Mouse (Mus musculus): ENCODE results near the gene Gcgr. TPM values are rescaled to one million over a fixed set of nuclear protein-coding genes. Genes with fewer than 3 reads are reported as not detected.
"Not testable (repeated sequence)": the region's sequence is repeated elsewhere in the genome, so short reads cannot be mapped to it uniquely, and the experiment has no call there.

Gene Gcgr
- polyA plus RNA-seq, 2 experiments from 2014 or later: not detected

DNA sequence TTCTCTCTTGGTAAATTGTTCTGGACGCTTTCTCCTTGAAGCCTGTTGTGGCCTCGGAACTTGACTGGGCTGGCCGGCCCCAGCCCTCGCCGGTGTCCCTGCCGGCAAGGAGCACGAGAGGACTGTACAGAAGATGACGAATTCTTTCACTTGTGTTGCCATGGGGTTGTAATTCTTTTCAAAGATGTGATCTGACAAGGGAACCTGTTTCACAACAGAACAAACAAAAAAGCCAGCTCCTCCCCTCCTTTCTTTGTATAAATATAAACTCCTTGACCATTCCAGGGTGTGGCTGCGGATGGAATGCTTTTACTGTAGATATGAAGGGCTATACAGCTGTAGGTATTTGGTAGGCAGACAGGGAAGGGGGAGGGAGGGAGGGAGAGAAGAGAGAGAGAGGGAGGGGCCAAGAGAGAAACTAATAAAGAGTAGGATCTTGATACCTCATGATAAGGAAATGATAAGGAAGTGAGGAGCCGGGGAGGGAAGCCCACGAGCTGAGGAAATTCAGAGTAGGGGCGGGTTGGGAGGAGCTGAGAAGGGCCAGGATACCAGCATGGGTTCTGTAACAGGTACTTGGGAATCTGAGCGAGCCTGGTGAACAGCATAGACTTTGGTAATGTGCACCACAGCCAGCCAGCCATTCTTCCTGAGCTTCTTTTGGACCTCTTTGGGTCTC is 22.7 kb upstream of the Gcgr start:
- ATAC-seq: no peak

GRCm38 (mm10) chr11:120508290-120508870 is 22.1 kb upstream of the Gcgr start:
- no peak for ATAC-seq

GRCm38 (mm10) chr11:120509940-120510339 is 20.6 kb upstream of the Gcgr start:
- ATAC-seq: no peak

GRCm38 (mm10) chr11:120510375-120511030 is 20.0 kb upstream of the Gcgr start:
- ATAC-seq: peak; percentile 40

DNA sequence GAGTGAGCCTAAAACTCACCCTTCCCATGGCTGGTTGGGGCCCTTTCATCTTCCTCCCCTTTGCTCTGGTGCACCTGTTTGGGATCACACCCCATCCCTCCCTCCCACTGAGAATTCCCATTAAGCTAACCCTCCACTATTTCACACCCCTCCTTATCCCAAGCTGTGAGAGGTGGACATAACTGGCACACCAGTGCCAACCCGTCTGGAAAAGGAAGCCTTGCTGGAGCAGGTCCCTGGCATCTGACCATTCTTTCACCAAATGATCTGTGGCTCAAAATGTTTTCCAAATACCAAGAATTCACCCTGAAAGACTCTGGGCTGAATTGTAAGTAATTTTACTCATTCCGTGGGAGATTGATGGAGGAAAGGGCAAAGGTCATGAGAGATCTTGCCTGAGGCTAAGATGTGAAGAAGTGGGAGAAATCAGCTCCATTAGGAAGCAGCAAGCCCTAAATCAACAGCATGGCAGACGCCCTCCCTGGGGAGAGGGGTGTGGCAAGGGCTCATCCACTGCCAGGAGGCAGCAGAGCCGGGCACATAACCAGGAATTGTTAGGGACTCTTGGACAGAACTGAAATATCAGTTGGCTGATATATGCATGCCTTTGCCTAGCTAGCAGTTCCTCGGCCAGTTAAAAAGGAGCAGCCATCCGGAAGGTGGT is 17.6 kb upstream of the Gcgr start:
- no peak for ATAC-seq

DNA sequence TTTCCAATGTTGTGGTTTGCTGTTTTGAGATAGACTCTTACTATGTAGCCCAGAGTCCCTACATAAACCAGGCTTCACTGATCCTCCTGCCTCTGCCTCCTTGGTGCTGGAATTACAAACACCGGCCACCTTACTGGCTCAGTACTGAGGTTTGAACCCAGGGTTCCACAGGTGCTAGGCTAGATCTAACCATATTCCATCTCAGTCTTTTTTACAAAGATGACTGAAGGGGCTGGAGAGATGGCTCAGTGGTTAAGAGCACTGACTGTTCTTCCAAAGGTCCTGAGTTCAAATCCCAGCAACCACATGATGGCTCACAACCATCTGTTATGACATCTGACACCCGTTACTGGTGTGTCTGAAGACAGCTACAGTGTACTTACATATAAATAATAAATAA is 16.2 kb upstream of the Gcgr start:
- not testable (repeated sequence) for ATAC-seq

GRCm38 (mm10) chr11:120515611-120516010 is 14.9 kb upstream of the Gcgr start:
- ATAC-seq: peak; percentile 54

- ATAC-seq: no peak
Observed at GRCm38 (mm10) chr11:120517147-120517546, 13.4 kb upstream of the Gcgr start.

- ATAC-seq: no peak
Observed at GRCm38 (mm10) chr11:120518027-120518426, 12.5 kb upstream of the Gcgr start.

GRCm38 (mm10) chr11:120518558-120518957 is 11.9 kb upstream of the Gcgr start:
- ATAC-seq: no peak

DNA sequence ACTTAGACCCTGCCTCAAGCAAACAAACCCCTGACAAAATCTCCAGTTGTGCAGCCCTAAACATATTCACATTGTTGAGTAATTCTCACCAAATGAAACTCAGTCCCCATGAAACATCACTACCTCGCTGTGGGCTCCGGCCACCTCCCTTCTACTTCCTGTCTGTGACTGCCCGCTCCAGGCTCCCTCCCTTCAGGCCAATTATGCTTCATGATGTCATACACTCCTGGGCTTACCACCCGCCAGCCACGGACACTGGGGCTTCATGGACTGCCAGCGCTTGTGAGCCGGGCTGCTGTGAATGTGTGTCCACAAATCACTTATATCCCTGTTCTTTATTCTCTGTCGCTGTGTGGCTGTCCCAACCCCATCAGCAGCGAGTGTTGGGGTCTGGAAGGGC is 10.8 kb upstream of the Gcgr start:
- ATAC-seq: no peak

GRCm38 (mm10) chr11:120520498-120520897 is 10.0 kb upstream of the Gcgr start:
- no peak for ATAC-seq

DNA sequence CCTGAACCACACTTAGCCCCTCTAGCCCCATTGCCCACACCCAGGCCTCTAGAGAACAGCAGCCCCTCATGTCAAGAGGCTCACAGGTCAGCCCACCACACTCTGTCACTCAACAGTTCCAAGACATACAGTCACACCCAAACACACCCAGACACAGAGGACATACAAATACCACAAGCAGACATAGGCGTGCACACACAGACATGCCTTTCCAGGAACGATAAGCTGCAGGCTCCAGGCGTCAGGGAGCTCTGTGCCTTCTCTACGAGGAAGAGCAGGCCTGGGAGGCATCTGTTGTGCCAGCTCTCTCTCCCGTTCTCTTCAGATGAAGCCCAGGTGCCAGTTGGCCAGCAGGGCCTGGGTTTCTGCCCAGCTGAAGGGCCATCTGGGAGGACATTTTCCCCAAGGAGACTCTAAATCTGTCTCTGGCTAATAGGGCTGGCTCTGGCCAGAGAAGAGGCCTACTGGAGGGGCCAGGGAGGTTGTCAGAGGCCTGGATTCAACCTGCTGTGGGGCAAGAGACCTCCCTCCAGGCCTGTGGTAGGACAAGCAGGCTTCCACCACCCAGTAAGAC is 9.4 kb upstream of the Gcgr start:
- ATAC-seq: no peak

DNA sequence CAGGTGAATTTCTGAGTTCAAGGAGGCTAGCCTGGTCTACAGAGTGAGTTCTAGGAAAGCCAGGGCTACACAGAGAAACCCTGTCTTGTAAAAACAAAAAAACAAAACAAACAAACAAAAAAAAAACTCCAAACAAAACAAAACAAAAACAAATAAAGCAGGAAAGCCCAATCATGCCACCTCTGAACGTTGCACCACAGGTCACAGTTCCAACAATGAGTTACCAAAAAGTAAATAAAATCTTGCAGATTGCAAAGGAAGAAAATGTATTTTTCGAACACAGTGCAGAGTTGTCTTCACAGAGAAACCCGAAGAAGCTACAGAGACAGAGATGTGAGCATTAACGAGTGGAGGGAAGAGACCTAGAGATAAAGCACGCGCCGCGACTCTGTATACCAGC is 7.9 kb upstream of the Gcgr start:
- no peak for ATAC-seq

- ATAC-seq: no peak
Observed at GRCm38 (mm10) chr11:120525959-120526358, 4.5 kb upstream of the Gcgr start.

DNA sequence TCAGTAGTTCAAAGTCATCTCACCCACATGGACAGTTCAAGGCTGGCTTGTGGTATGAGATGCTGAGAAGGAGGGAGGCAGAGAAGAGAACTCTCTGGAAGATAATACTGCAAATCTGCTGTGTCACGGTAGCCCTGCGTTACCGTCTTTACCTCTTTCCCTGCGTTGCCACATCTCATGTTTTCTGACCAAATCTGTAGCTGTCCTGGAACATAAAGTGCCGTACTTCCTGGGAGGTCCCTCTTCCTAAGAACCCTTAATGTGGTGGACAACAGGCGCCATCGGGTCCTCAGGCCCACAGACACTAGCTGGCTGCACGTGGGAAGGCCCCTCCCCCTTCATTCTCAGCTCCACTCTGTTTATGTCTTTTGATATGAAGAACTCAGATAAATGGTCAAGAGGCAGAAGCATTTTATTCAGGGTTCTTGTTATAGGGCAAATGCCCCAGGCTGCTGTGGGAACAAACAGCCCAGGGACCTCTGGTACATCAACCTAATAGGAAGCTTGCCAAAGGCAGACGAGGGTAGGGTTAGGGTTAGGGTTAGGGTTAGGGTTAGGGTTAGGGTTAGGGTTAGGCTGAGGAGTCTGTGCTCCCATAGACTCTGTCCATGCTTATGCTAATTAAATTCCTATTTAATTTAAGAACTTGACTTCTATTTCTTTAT is 2.7 kb upstream of the Gcgr start:
- no peak for ATAC-seq

DNA sequence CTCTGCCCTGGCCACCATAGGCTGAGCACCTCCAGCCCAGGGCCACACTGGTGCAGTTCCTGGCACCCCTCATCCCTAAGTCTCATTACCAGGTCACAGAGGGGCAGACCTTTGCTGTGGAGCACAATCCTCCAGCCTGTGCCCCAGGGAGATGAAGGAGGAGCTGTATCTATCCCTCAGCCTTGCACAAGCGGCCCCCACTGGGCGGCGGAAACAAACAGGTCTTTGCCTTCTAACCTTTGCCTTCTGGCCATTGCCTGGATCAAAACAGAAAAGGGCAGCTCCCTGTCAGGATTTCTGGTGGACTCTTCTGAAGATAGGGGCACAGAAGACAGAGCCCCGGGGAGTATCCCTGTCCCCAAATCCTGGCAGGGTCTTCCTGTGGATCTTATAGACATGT is 1.6 kb upstream of the Gcgr start:
- no peak for ATAC-seq

DNA sequence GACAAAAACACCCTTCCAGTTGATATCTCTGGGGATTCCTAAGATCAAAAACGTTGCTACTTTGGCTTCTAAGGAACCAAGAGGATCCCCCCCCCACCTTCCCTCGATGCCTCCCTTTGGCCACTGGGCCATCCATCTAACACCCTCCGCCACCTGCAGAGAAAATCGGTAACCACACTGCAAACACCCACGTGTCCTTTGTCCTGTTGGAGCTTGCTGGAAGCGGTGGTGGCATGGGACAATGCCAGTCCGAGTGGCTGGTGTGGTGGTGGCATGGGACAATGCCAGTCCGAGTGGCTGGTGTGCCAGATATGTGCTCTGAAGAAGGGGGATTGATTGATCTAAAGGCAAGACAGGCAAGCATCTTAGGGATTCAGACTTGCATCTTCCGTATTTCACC is 1.1 kb downstream of the Gcgr start:
- no peak for ATAC-seq

DNA sequence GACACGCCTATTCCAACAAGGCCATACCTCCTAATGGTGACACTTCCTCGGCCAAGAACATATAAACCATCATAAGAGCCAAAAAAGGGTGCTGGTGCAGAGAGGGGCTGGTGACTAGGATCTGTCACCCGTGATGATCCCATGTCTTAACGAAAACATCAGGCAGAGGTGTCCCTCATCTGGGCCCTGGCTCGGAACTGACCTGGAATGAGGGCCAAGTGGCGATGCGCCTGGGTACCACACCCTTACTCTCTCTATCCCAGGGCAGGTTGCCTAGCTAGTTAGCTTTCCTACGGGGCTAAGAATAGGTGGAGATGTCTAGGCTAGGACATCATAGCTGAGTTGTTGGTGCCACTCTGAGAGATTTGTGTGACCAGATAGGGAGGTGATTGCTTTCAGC is 3.6 kb downstream of the Gcgr start:
- ATAC-seq: no peak

DNA sequence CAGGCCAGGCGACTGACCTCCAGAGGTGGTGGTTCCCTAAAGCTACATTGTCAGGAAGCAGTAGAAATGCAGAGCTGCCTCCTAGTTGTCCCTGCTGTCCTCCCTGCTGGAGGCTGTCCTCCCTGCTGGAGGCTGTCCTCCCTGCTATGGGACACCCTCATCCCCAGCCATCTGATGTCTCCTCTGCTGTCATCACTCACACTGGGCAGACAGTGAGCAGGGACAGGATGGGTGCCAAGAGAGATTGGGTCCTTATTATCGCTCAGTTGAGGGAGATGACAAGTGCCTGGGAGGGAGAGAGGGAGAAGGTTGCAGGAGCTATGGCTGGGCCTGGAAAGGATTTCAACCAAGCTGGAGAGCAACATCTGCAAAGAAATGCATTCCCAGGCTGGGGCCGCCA is 4.6 kb downstream of the Gcgr start:
- ATAC-seq: no peak

DNA sequence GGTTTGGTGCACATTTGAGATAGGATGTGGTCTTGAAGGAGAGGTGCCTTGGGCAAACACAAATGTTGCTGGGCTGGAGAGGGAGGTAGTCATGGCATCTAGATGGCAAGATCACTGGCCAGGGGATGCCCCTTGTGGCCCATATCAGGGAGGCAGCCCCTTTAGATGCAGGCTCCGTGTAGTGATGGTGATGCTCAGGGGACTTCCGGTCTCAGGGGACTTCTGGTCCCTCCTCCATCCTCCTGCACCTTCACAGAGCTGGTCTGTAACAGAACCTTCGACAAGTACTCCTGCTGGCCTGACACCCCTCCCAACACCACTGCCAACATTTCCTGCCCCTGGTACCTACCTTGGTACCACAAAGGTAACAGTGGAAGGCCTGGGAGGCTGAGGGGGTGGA is 5.3 kb downstream of the Gcgr start:
- ATAC-seq: no peak

DNA sequence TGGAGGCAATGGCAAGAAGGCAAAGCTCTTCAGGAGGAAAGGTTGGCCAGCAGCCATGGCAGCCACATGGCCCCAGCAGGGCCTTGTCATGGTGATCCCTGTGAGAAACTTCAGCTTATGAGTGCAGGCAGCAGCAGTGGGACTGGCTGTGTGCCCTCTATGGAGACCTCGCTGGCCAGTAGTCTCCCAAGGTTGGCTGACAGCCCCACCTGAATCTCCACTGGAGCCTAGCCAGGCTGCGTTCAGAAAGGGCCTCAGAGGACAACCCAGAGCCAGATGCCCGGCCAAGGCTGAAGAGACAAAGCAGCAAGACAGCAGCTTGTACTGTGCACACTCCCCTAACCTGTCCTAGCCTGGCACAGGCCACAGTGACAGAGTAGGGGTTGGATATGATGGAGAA is 8.0 kb downstream of the Gcgr start:
- no peak for ATAC-seq

- no peak for ATAC-seq
Observed at GRCm38 (mm10) chr11:120538955-120539284, 8.4 kb downstream of the Gcgr start.

Data from activated CD4-positive, CD25-positive, alpha-beta regulatory T cell, adult 4 months (primary cell).